Mouse (Mus musculus): ENCODE results near the gene Zscan22. TPM values are rescaled to one million over a fixed set of nuclear protein-coding genes. Genes with fewer than 3 reads are reported as not detected.
"Not testable (repeated sequence)": the region's sequence is repeated elsewhere in the genome, so short reads cannot be mapped to it uniquely, and the experiment has no call there.

Gene Zscan22
- polyA plus RNA-seq, 1 experiment from 2014 or later, result 9.9 TPM

GRCm38 (mm10) chr7:12891334-12891733 lies 6.3 kb upstream of the Zscan22 start:
- 64% methylated on average over 1 of the region's 1 CpGs for WGBS
- H3K27ac ChIP-seq (ENCODE audit: low read length), result no peak overlapping the region
- H3K27me3 ChIP-seq (ENCODE audit: control insufficient read depth, insufficient read depth, low read length), result no peaks in the 10 kb centered on the region
- H3K36me3 ChIP-seq (ENCODE audit: control insufficient read depth, insufficient read depth), result peaks cover 43% of the 10 kb centered on the region
- H3K4me1 ChIP-seq (ENCODE audit: control insufficient read depth, insufficient read depth, low read length), result no peaks in the 10 kb centered on the region
- no peak for ATAC-seq (replicated peaks; ENCODE audit: extremely low read depth, insufficient read depth, low FRiP score)
- no peak overlapping the region for H3K4me2 ChIP-seq (ENCODE audit: low read depth, low read length)
- no peak overlapping the region for H3K4me3 ChIP-seq (ENCODE audit: low read length)
- H3K9me3 ChIP-seq (replicated peaks; ENCODE audit: control insufficient read depth, low read length), result no peaks in the 10 kb centered on the region
- no peak overlapping the region for H3K9ac ChIP-seq (ENCODE audit: low read length)

GRCm38 (mm10) chr7:12901517-12901916 lies 3.9 kb downstream of the Zscan22 start:
- Histone ChIP-seq H3K27me3 (ENCODE audit: control insufficient read depth, insufficient read depth, low read length) (no peaks in the 10 kb centered on the region), H3K36me3 (ENCODE audit: control insufficient read depth, insufficient read depth) (peaks cover 16% of the 10 kb centered on the region), H3K27ac (ENCODE audit: low read length) (no peak overlapping the region), H3K4me3 (ENCODE audit: low read length) (no peak overlapping the region), H3K4me2 (ENCODE audit: low read depth, low read length) (no peak overlapping the region), H3K9ac (ENCODE audit: low read length) (no peak overlapping the region; the same call in 1 of the 2 replicates), H3K9me3 (replicated peaks; ENCODE audit: control insufficient read depth, low read length) (no peaks in the 10 kb centered on the region), H3K4me1 (ENCODE audit: control insufficient read depth, insufficient read depth, low read length) (peaks cover 8% of the 10 kb centered on the region)
- ATAC-seq (replicated peaks; ENCODE audit: extremely low read depth, insufficient read depth, low FRiP score), result no peak
- WGBS, result 89% methylated on average over 5 of the region's 5 CpGs

DNA sequence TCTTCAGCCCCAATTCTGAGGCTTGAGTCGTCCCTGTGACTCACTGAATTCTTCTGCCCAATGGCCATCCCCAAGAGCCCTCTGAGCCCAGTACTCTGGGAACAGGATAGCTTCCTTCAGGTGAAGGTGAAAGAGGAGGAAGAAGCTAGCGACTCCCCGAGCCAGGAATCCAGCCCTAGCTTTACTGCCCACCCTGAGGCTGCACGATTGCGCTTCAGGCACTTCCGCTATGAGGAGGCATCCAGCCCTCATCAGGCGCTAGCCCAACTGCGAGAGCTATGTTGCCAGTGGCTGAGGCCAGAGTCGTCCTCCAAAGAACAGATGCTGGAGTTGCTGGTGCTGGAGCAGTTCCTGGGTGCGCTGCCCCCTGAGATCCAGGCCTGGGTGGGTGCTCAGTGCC lies 6.0 kb downstream of the Zscan22 start:
- peak overlapping the region; percentile 4 for H3K4me3 ChIP-seq (ENCODE audit: low read length)
- no peak overlapping the region for H3K9ac ChIP-seq (ENCODE audit: low read length)
- H3K27ac ChIP-seq (ENCODE audit: low read length), result no peak overlapping the region
- no peaks in the 10 kb centered on the region for H3K9me3 ChIP-seq (replicated peaks; ENCODE audit: control insufficient read depth, low read length)
- 0 out of 2 replicates have a peak overlapping the region, but pooled peaks have one; percentile 0 for H3K4me2 ChIP-seq (ENCODE audit: low read depth, low read length)
- H3K27me3 ChIP-seq (ENCODE audit: control insufficient read depth, insufficient read depth, low read length), result no peaks in the 10 kb centered on the region
- peaks cover 37% of the 10 kb centered on the region for H3K36me3 ChIP-seq (ENCODE audit: control insufficient read depth, insufficient read depth)
- 60% methylated on average over 10 of the region's 10 CpGs for WGBS
- peaks cover 2% of the 10 kb centered on the region for H3K4me1 ChIP-seq (ENCODE audit: control insufficient read depth, insufficient read depth, low read length)
- no peak for ATAC-seq (replicated peaks; ENCODE audit: extremely low read depth, insufficient read depth, low FRiP score)

DNA sequence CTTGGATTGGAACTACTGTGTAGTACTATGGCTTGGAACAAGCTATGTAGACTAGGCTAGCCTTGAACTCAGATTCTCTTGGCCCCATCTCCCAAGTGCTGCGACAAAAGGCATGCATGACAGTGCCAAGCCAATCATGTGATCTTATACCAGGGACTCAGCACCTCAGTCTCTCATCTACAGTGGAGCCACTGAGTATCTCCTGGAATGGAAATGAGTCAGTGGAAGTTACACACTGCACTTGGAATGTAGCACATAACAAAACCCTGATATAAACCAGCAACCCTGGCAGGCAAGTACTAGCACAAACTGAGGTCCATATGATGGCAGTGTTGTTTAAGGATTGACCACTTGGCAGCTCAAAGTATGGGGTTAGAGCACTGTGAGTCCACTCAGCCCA lies 7.5 kb downstream of the Zscan22 start:
- no peak for ATAC-seq (replicated peaks; ENCODE audit: extremely low read depth, insufficient read depth, low FRiP score)
- H3K27me3 ChIP-seq (ENCODE audit: control insufficient read depth, insufficient read depth, low read length), result no peaks in the 10 kb centered on the region
- H3K27ac ChIP-seq (ENCODE audit: low read length), result no peak overlapping the region
- H3K4me3 ChIP-seq (ENCODE audit: low read length), result no peak overlapping the region
- H3K9me3 ChIP-seq (replicated peaks; ENCODE audit: control insufficient read depth, low read length), result no peaks in the 10 kb centered on the region
- H3K9ac ChIP-seq (ENCODE audit: low read length), result no peak overlapping the region
- H3K4me2 ChIP-seq (ENCODE audit: low read depth, low read length), result no peak overlapping the region
- 48% methylated on average over 1 of the region's 1 CpGs for WGBS
- peaks cover 3% of the 10 kb centered on the region; the same call in 1 of the 2 replicates for H3K4me1 ChIP-seq (ENCODE audit: control insufficient read depth, insufficient read depth, low read length)
- peaks cover 38% of the 10 kb centered on the region for H3K36me3 ChIP-seq (ENCODE audit: control insufficient read depth, insufficient read depth)

- H3K9ac ChIP-seq (ENCODE audit: low read length), result peak overlapping the region; percentile 82
- 33% methylated on average over 7 of the region's 7 CpGs for WGBS
- H3K4me3 ChIP-seq (ENCODE audit: low read length), result peak overlapping the region; percentile 61
- no peaks in the 10 kb centered on the region for H3K9me3 ChIP-seq (replicated peaks; ENCODE audit: control insufficient read depth, low read length)
- peak overlapping the region; percentile 83 for H3K4me2 ChIP-seq (ENCODE audit: low read depth, low read length)
- peaks cover 33% of the 10 kb centered on the region for H3K36me3 ChIP-seq (ENCODE audit: control insufficient read depth, insufficient read depth)
- peak; percentile 29; the same call in 1 of the 2 replicates for ATAC-seq (replicated peaks; ENCODE audit: extremely low read depth, insufficient read depth, low FRiP score)
- peak overlapping the region; percentile 93 for H3K27ac ChIP-seq (ENCODE audit: low read length)
- H3K27me3 ChIP-seq (ENCODE audit: control insufficient read depth, insufficient read depth, low read length), result no peaks in the 10 kb centered on the region
- H3K4me1 ChIP-seq (ENCODE audit: control insufficient read depth, insufficient read depth, low read length), result peaks cover 3% of the 10 kb centered on the region; the same call in 1 of the 2 replicates
Measured at GRCm38 (mm10) chr7:12909498-12909962, 11.9 kb downstream of the Zscan22 start.

DNA sequence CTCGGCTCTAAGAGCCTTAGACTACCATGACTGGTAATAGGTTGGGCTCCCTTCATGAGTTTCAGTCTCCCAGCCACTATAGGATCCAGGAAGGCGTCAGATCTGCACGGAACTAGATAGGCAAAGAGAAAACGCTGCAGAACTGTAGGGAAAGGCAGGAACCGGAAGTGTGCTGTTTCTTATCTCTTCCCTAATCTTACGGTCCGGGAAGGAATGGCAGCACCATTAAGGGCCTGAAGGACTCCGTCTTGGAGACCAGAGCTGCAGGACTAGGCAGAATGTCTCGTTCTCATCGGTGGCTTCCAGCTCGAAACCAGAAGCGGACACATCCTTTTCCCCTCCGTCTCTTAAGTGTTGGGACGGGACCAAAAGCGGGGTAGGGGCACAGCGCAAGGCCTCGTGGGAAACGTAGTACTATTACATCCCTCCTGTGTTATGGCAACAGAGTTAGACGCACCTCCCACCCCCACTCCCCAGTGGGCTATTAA lies 12.6 kb downstream of the Zscan22 start:
- peak overlapping the region; percentile 82 for H3K9ac ChIP-seq (ENCODE audit: low read length)
- no peaks in the 10 kb centered on the region for H3K27me3 ChIP-seq (ENCODE audit: control insufficient read depth, insufficient read depth, low read length)
- ATAC-seq (replicated peaks; ENCODE audit: extremely low read depth, insufficient read depth, low FRiP score), result peak; percentile 82
- no peaks in the 10 kb centered on the region for H3K9me3 ChIP-seq (replicated peaks; ENCODE audit: control insufficient read depth, low read length)
- peak overlapping the region; percentile 93 for H3K27ac ChIP-seq (ENCODE audit: low read length)
- WGBS, result 5% methylated on average over 19 of the region's 19 CpGs
- peaks cover 32% of the 10 kb centered on the region for H3K36me3 ChIP-seq (ENCODE audit: control insufficient read depth, insufficient read depth)
- H3K4me3 ChIP-seq (ENCODE audit: low read length), result peak overlapping the region; percentile 61
- peaks cover 3% of the 10 kb centered on the region; the same call in 1 of the 2 replicates for H3K4me1 ChIP-seq (ENCODE audit: control insufficient read depth, insufficient read depth, low read length)
- H3K4me2 ChIP-seq (ENCODE audit: low read depth, low read length), result peak overlapping the region; percentile 83

- H3K9me3 ChIP-seq (replicated peaks; ENCODE audit: control insufficient read depth, low read length), result no peaks in the 10 kb centered on the region
- 0 out of 2 replicates have a peak, but pooled peaks cover 2% of the 10 kb centered on the region for H3K36me3 ChIP-seq (ENCODE audit: control insufficient read depth, insufficient read depth)
- H3K4me2 ChIP-seq (ENCODE audit: low read depth, low read length), result no peak overlapping the region
- H3K9ac ChIP-seq (ENCODE audit: low read length), result no peak overlapping the region
- ATAC-seq (replicated peaks; ENCODE audit: extremely low read depth, insufficient read depth, low FRiP score), result no peak
- no peak overlapping the region for H3K4me3 ChIP-seq (ENCODE audit: low read length)
- H3K27me3 ChIP-seq (ENCODE audit: control insufficient read depth, insufficient read depth, low read length), result no peaks in the 10 kb centered on the region
- peaks cover 3% of the 10 kb centered on the region; the same call in 1 of the 2 replicates for H3K4me1 ChIP-seq (ENCODE audit: control insufficient read depth, insufficient read depth, low read length)
- no peak overlapping the region for H3K27ac ChIP-seq (ENCODE audit: low read length)
Measured at GRCm38 (mm10) chr7:12913556-12913955, 15.9 kb downstream of the Zscan22 start.

- not testable (repeated sequence) for H3K4me1 ChIP-seq (ENCODE audit: control insufficient read depth, insufficient read depth, low read length); ATAC-seq (replicated peaks; ENCODE audit: extremely low read depth, insufficient read depth, low FRiP score); H3K27ac ChIP-seq (ENCODE audit: low read length); H3K4me3 ChIP-seq (ENCODE audit: low read length); H3K4me2 ChIP-seq (ENCODE audit: low read depth, low read length); H3K27me3 ChIP-seq (ENCODE audit: control insufficient read depth, insufficient read depth, low read length); H3K9me3 ChIP-seq (replicated peaks; ENCODE audit: control insufficient read depth, low read length); H3K9ac ChIP-seq (ENCODE audit: low read length)
- peaks cover 23% of the 10 kb centered on the region for H3K36me3 ChIP-seq (ENCODE audit: control insufficient read depth, insufficient read depth)
- WGBS, result 70% methylated on average over 7 of the region's 8 CpGs
Measured at GRCm38 (mm10) chr7:12920495-12920894, 22.9 kb downstream of the Zscan22 start.

DNA sequence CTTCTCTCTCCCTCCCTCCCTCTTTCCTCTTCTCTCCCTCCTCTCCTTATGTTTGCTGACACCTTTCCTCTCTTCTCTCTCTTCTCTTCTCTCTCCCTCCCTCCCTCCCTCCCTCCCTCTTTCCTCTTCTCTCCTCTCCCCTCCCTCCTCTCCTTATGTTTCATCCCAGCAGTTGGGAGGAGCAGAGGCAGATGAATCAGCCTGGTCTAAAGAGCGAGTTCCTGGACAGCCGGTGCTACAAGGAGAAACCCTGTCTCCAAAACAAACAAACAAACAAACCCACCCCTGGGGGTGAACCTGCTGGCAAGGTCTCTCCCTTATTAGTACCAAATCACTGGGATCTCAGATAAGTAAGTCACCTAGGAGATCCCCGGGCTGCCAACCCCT lies 23.7 kb downstream of the Zscan22 start:
- 0% methylated on average over 3 of the region's 3 CpGs for WGBS
- Histone ChIP-seq H3K27me3 (ENCODE audit: control insufficient read depth, insufficient read depth, low read length) (no peaks in the 10 kb centered on the region), H3K36me3 (ENCODE audit: control insufficient read depth, insufficient read depth) (peaks cover 32% of the 10 kb centered on the region), H3K4me1 (ENCODE audit: control insufficient read depth, insufficient read depth, low read length) (peaks cover 9% of the 10 kb centered on the region), H3K27ac (ENCODE audit: low read length) (peak overlapping the region; percentile 98), H3K9me3 (replicated peaks; ENCODE audit: control insufficient read depth, low read length) (no peaks in the 10 kb centered on the region), H3K4me3 (ENCODE audit: low read length) (peak overlapping the region; percentile 100), H3K4me2 (ENCODE audit: low read depth, low read length) (peak overlapping the region; percentile 97), H3K9ac (ENCODE audit: low read length) (peak overlapping the region; percentile 91)
- ATAC-seq (replicated peaks; ENCODE audit: extremely low read depth, insufficient read depth, low FRiP score), result no peak
